Mouse (Mus musculus) heart, embryonic 11.5 days (tissue): ENCODE measurements around the gene Gm45261. TPM values are rescaled to one million over a fixed set of nuclear protein-coding genes. Genes with fewer than 3 reads are reported as not detected.

Experiments
- ATAC-seq: fragments of 200-750 bp; cut with Nextera tagmentation; replicated peaks from 2 replicates; pipeline ENCODE4 v1.8.0; 2017; ENCODE audit warnings: moderate library complexity; ENCODE audit not compliant: insufficient number of reproducible peaks, low FRiP score, low TSS enrichment
- H3K27ac ChIP-seq: fragments of 300-500 bp; sonication (generic); 2 replicates; pipeline ENCODE4 v1.5.1; 2014; ENCODE audit warnings: mild to moderate bottlenecking, low read depth, low read length
- H3K27me3 ChIP-seq: fragments of 300-500 bp; sonication (generic); 2 replicates; pipeline ENCODE4 v1.6.1; 2014; ENCODE audit warnings: mild to moderate bottlenecking, low read length, mixed read lengths; ENCODE audit not compliant: control insufficient read depth, insufficient read depth
- H3K36me3 ChIP-seq: fragments of 300-500 bp; sonication (generic); 2 replicates; pipeline ENCODE4 v1.6.1; 2014; ENCODE audit warnings: mild to moderate bottlenecking, low read length, moderate library complexity, mixed read lengths; ENCODE audit not compliant: control insufficient read depth, insufficient read depth
- H3K4me1 ChIP-seq: fragments of 300-500 bp; sonication (generic); 2 replicates; pipeline ENCODE4 v1.6.1; 2014; ENCODE audit warnings: low read length; ENCODE audit not compliant: control insufficient read depth, insufficient read depth
- H3K4me2 ChIP-seq: fragments of 300-500 bp; sonication (generic); 2 replicates; pipeline ENCODE4 v1.6.1; 2014; ENCODE audit warnings: mild to moderate bottlenecking, moderate library complexity
- H3K4me3 ChIP-seq: fragments of 300-500 bp; sonication (generic); 2 replicates; pipeline ENCODE4 v1.5.1; 2014; ENCODE audit warnings: low read depth, low read length
- H3K9ac ChIP-seq: fragments of 300-500 bp; sonication (generic); 2 replicates; pipeline ENCODE4 v1.6.1; 2014; ENCODE audit warnings: mild to moderate bottlenecking, low read depth, low read length, moderate library complexity
- H3K9me3 ChIP-seq: fragments of 300-500 bp; sonication (generic); replicated peaks from 2 replicates; pipeline ENCODE4 v1.6.1; 2016; ENCODE audit warnings: low read length; ENCODE audit not compliant: control insufficient read depth
- WGBS: fragments of 180-500 bp; shearing (Covaris S2); extraction: QIAGEN DNeasy Blood & Tissue Kit; methylation state at CpG from one replicate; pipeline ENCODE4 v1.1.7; 2014; ENCODE audit not compliant: insufficient replicate concordance; 5-methylcytosine and 5-hydroxymethylcytosine counted together
- polyA plus RNA-seq: library from polyadenylated mRNA; unstranded; fragments of >200 nt; fragmentation: Nextera tagmentation; extraction: Ambion mirVana; gene quantifications from 2 replicates; pipeline ENCODE4 v1.2.1, GENCODE M21; 2014

Gm45261 gene
- polyA plus RNA-seq, 1 experiment from 2014 or later, result not detected

DNA sequence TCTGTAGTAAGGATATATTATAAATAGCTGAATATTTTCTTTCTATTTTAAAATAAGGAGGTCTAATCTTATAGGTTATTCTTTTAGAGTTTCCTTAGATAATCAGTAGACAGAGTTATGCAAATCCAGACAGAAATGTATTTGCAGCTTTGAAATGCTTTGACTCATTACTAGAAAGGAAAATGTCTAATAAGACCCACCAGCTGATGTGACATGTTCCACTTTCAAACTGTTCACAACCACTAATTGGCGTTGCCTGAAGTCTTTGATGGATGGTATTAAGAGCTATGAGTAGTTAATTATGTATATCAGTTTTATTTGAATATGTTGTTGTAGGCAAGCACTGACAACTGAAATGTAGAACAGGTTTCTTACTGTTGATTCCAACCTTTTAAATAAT, 1.3 kb downstream of the Gm45261 start:
- WGBS, result 78% methylated on average over 1 of the region's 1 CpGs
- no peak overlapping the region for H3K27ac ChIP-seq
- ATAC-seq, result no peak

GRCm38 (mm10) chr1:80459477-80459876, 1.8 kb downstream of the Gm45261 start:
- H3K4me3 ChIP-seq, result no peak overlapping the region
- H3K27ac ChIP-seq, result no peak overlapping the region
- no peaks in the 10 kb centered on the region for H3K4me1 ChIP-seq
- no peak for ATAC-seq
- no peak overlapping the region for H3K9ac ChIP-seq
- H3K36me3 ChIP-seq, result no peaks in the 10 kb centered on the region
- no peaks in the 10 kb centered on the region for H3K27me3 ChIP-seq
- H3K4me2 ChIP-seq, result no peak overlapping the region
- no peaks in the 10 kb centered on the region for H3K9me3 ChIP-seq

More for the DNA sequence above, 1.3 kb downstream of the Gm45261 start:
- Histone ChIP-seq H3K27me3 (no peaks in the 10 kb centered on the region), H3K4me3 (no peak overlapping the region), H3K36me3 (no peaks in the 10 kb centered on the region), H3K4me2 (no peak overlapping the region), H3K9ac (no peak overlapping the region), H3K9me3 (no peaks in the 10 kb centered on the region), H3K4me1 (no peaks in the 10 kb centered on the region)

DNA sequence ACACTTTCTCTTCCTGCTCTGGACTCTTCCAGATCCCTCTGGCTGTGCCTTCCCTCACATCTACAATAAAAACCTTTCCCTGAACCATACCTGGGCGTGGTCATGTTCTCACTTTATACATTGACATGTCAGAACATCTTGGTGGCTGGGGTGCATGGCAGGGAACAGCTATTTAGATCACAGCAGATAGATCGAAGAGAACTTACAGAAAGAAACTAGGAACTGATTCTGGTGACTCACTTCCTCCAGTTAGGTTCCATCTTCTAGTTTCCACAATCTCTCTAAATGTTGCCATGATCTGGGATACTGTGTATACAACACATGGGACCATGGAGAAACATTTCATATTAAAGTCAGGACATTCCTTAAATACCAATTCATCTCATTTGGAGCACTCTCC, 7.3 kb downstream of the Gm45261 start:
- 65% methylated on average over 2 of the region's 2 CpGs for WGBS
- Histone ChIP-seq H3K4me1 (no peaks in the 10 kb centered on the region), H3K27ac (no peak overlapping the region), H3K4me3 (no peak overlapping the region), H3K9ac (no peak overlapping the region), H3K4me2 (no peak overlapping the region), H3K36me3 (no peaks in the 10 kb centered on the region), H3K27me3 (no peaks in the 10 kb centered on the region), H3K9me3 (no peaks in the 10 kb centered on the region)
- ATAC-seq, result no peak

DNA sequence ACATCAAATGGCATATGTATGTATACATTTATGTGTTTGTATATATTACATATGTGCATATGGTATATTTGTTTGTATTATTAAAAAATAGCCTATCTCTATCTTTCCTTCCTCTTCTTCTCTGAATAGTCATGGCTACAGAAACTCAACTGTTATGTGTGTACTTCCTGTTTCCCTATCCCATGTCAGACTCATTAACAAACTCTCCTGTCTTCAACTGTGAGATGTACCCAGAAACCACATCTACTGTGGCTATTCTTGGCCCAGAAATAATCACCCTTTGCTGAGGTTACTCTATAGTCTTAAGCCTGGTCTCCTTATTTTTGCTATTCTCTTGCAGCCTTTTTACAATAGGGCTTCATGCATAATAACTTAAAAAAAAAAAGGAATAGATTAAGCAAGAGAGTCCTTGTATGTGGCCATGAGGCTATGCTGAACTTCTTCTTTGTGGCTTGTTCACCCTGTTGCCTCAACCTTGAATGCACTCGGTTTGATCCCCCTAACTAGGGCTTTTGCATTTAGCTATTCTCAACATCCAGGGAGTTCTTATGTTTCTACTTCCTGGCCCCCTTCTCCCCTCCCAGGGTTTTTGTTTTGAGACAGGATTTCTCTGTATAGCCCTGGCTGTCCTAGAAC, 9.2 kb downstream of the Gm45261 start:
- no peaks in the 10 kb centered on the region for H3K9me3 ChIP-seq
- no peak overlapping the region for H3K27ac ChIP-seq
- 75% methylated on average over 1 of the region's 1 CpGs for WGBS
- ATAC-seq, result no peak
- no peaks in the 10 kb centered on the region for H3K36me3 ChIP-seq
- H3K4me1 ChIP-seq, result no peaks in the 10 kb centered on the region
- H3K27me3 ChIP-seq, result no peaks in the 10 kb centered on the region
- no peak overlapping the region for H3K9ac ChIP-seq
- H3K4me2 ChIP-seq, result no peak overlapping the region
- H3K4me3 ChIP-seq, result no peak overlapping the region

DNA sequence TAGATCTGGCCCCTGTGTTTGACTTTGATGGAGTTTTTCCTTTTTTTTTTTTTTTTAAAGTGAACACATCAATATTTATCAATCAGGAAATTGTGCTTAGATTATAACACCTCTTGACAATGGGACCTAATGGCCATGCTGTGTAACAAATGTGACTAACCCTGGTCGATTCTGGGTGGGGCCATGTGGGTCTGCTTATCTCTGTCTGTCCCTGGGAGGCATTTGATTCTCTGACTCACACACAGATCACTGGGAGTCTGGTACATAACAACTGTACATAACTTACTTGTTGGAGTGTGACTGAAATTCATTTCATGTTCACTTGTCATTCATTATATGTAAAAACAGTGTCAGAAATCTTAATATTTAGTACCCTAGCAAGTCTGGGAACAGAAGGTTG, 13.7 kb downstream of the Gm45261 start:
- no peak overlapping the region for H3K4me2 ChIP-seq
- WGBS, result 30% methylated on average over 1 of the region's 1 CpGs
- H3K4me3 ChIP-seq, result no peak overlapping the region

GRCm38 (mm10) chr1:80440911-80441310, 20.3 kb downstream of the Gm45261 start:
- Histone ChIP-seq H3K27ac (no peak overlapping the region), H3K4me3 (no peak overlapping the region), H3K36me3 (no peaks in the 10 kb centered on the region), H3K9me3 (no peaks in the 10 kb centered on the region), H3K4me2 (no peak overlapping the region), H3K27me3 (no peaks in the 10 kb centered on the region), H3K4me1 (no peaks in the 10 kb centered on the region), H3K9ac (no peak overlapping the region)
- 70% methylated on average over 2 of the region's 2 CpGs for whole genome bisulfite sequencing
- no peak for ATAC-seq

More for the DNA sequence above, 13.7 kb downstream of the Gm45261 start:
- Histone ChIP-seq H3K27me3 (no peaks in the 10 kb centered on the region), H3K4me1 (no peaks in the 10 kb centered on the region), H3K36me3 (no peaks in the 10 kb centered on the region), H3K27ac (no peak overlapping the region), H3K9ac (no peak overlapping the region), H3K9me3 (no peaks in the 10 kb centered on the region)
- no peak for ATAC-seq

DNA sequence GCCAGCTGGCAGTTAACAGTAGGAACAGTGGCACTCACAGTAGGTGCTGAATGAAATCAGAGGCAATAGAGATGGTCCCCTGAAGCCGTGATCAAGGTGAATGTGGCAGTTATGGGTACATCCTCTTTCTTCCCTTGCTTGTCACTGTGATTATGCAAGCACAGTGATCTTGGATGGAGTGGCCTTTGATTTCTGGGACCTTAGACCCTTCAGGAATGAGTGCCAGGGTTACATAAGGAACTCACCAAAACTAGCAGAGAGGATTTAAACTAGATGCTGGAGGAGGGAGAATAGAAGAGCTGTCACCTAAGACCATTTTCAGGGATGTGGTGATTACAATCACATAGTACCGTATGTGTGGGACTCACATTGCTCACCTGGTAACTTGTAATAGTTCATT, 22.7 kb downstream of the Gm45261 start:
- Histone ChIP-seq H3K9me3 (no peaks in the 10 kb centered on the region), H3K4me2 (no peak overlapping the region), H3K27ac (no peak overlapping the region), H3K4me1 (no peaks in the 10 kb centered on the region), H3K27me3 (no peaks in the 10 kb centered on the region), H3K4me3 (no peak overlapping the region), H3K9ac (no peak overlapping the region), H3K36me3 (no peaks in the 10 kb centered on the region)
- no peak for ATAC-seq
- WGBS, result 61% methylated on average over 2 of the region's 2 CpGs

DNA sequence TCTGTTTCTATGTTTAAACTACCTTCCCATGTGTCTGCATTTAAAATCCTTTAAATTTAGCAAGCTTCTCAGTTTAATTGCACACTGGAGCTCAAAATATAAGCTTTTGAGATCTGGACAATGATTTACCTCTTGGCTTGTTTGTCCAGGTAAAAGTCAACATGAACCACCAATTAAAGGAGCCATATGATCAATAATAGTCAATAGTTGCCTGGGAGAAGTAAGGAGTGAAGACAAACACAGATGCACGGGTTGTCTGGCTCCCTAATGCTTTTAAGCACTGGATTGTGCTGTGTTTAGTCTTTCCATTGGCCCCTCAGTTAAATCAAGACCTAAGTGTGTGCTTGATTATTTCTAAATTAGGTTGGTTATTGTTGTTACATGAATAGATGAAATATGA, 33.3 kb downstream of the Gm45261 start:
- H3K9ac ChIP-seq, result no peak overlapping the region
- H3K4me3 ChIP-seq, result no peak overlapping the region
- ATAC-seq, result no peak
- no peaks in the 10 kb centered on the region for H3K4me1 ChIP-seq
- no peak overlapping the region for H3K4me2 ChIP-seq
- no peaks in the 10 kb centered on the region for H3K36me3 ChIP-seq
- 64% methylated on average over 1 of the region's 1 CpGs for WGBS
- H3K9me3 ChIP-seq, result no peaks in the 10 kb centered on the region
- H3K27ac ChIP-seq, result no peak overlapping the region
- H3K27me3 ChIP-seq, result no peaks in the 10 kb centered on the region

- H3K4me1 ChIP-seq, result no peaks in the 10 kb centered on the region
- no peaks in the 10 kb centered on the region for H3K9me3 ChIP-seq
- no peaks in the 10 kb centered on the region for H3K36me3 ChIP-seq
- no peaks in the 10 kb centered on the region for H3K27me3 ChIP-seq
- H3K9ac ChIP-seq, result no peak overlapping the region
- H3K4me2 ChIP-seq, result no peak overlapping the region
- no peak overlapping the region for H3K27ac ChIP-seq
- WGBS, result 59% methylated on average over 1 of the region's 1 CpGs
- H3K4me3 ChIP-seq, result no peak overlapping the region
- no peak for ATAC-seq
These were observed 33.8 kb downstream of the Gm45261 start for GRCm38 (mm10) chr1:80427425-80427824.
